Mouse (Mus musculus) urinary bladder, postnatal 10 days (tissue): ENCODE data around the gene Pla2g5.
"Not testable (repeated sequence)": the region's sequence is repeated elsewhere in the genome, so short reads cannot be mapped to it uniquely, and the experiment has no call there.

Source experiments
- DNase-seq: peaks from one replicate; pipeline ENCODE4 v3.0.0; 2022; ENCODE audit warnings: low spot score

Gene Pla2g5

GRCm38 (mm10) chr4:138857576-138857975, 5.7 kb downstream of the Pla2g5 start:
- DNase-seq: no peak

- DNase-seq: no peak
Observed at GRCm38 (mm10) chr4:138856491-138856890, 6.8 kb downstream of the Pla2g5 start.

- no peak for DNase-seq
Observed at GRCm38 (mm10) chr4:138855092-138855632, 8.1 kb downstream of the Pla2g5 start.

GRCm38 (mm10) chr4:138852961-138853360, 10.3 kb downstream of the Pla2g5 start:
- no peak for DNase-seq

GRCm38 (mm10) chr4:138851463-138851862, 11.8 kb downstream of the Pla2g5 start:
- DNase-seq: no peak

GRCm38 (mm10) chr4:138841386-138841785, 21.9 kb downstream of the Pla2g5 start:
- no peak for DNase-seq

GRCm38 (mm10) chr4:138840726-138841125, 22.6 kb downstream of the Pla2g5 start:
- no peak for DNase-seq

GRCm38 (mm10) chr4:138839806-138840205, 23.5 kb downstream of the Pla2g5 start:
- no peak for DNase-seq

GRCm38 (mm10) chr4:138827147-138827546, 36.1 kb downstream of the Pla2g5 start:
- no peak for DNase-seq

- no peak for DNase-seq
Observed at GRCm38 (mm10) chr4:138825751-138826567, 37.3 kb downstream of the Pla2g5 start.

- no peak for DNase-seq
Observed at GRCm38 (mm10) chr4:138824660-138825059, 38.6 kb downstream of the Pla2g5 start.

- not testable (repeated sequence) for DNase-seq
Observed at GRCm38 (mm10) chr4:138824161-138824560, 39.1 kb downstream of the Pla2g5 start.

GRCm38 (mm10) chr4:138821036-138821435, 42.2 kb downstream of the Pla2g5 start:
- DNase-seq: no peak

- DNase-seq: no peak
Observed at GRCm38 (mm10) chr4:138819101-138819500, 44.2 kb downstream of the Pla2g5 start.

GRCm38 (mm10) chr4:138817736-138818135, 45.5 kb downstream of the Pla2g5 start:
- no peak for DNase-seq

- no peak for DNase-seq
Observed at GRCm38 (mm10) chr4:138816166-138816565, 47.1 kb downstream of the Pla2g5 start.

- no peak for DNase-seq
Observed at GRCm38 (mm10) chr4:138806920-138807541, 56.3 kb downstream of the Pla2g5 start.

- DNase-seq: no peak
Observed at GRCm38 (mm10) chr4:138806160-138806559, 57.1 kb downstream of the Pla2g5 start.

- DNase-seq: no peak
Observed at GRCm38 (mm10) chr4:138805248-138805647, 58.0 kb downstream of the Pla2g5 start.

GRCm38 (mm10) chr4:138802917-138803316, 60.4 kb downstream of the Pla2g5 start:
- no peak for DNase-seq

- DNase-seq: no peak
Observed at GRCm38 (mm10) chr4:138801631-138802030, 61.7 kb downstream of the Pla2g5 start.

GRCm38 (mm10) chr4:138800134-138800744, 63.0 kb downstream of the Pla2g5 start:
- DNase-seq: no peak

- DNase-seq: no peak
Observed at GRCm38 (mm10) chr4:138797217-138797570, 66.1 kb downstream of the Pla2g5 start.
